Mouse (Mus musculus) forebrain, embryonic 14.5 days (tissue): ENCODE measurements around the gene Rpl11. TPM values are rescaled to one million over a fixed set of nuclear protein-coding genes. Genes with fewer than 3 reads are reported as not detected.

Source experiments
- ATAC-seq: fragments of 200-750 bp; cut with Nextera tagmentation; 2 replicates; pipeline ENCODE4 v1.8.0; 2017; ENCODE audit warnings: mild to moderate bottlenecking, moderate library complexity
- DNase-seq: peaks from one replicate; pipeline ENCODE4 v3.0.0-alpha.2; 2015; ENCODE audit warnings: low spot score
- H3K27ac ChIP-seq: fragments of 300-500 bp; sonication (generic); 2 replicates; pipeline ENCODE4 v1.5.1; 2014; ENCODE audit warnings: low read depth, mild to moderate bottlenecking, control low read depth, low read length, moderate library complexity
- H3K27me3 ChIP-seq: fragments of 300-500 bp; sonication (generic); replicated peaks from 2 replicates; pipeline ENCODE4 v1.6.1; 2014; ENCODE audit warnings: low read length, control low read depth, mixed read lengths; ENCODE audit not compliant: control insufficient read depth, insufficient read depth
- H3K36me3 ChIP-seq: fragments of 300-500 bp; sonication (generic); 2 replicates; pipeline ENCODE4 v1.6.1; 2014; ENCODE audit warnings: low read length, control low read depth; ENCODE audit not compliant: control insufficient read depth, insufficient read depth
- H3K4me1 ChIP-seq: fragments of 300-500 bp; sonication (generic); 2 replicates; pipeline ENCODE4 v1.6.1; 2014; ENCODE audit warnings: antibody characterized with exemption, low read length, control low read depth; ENCODE audit not compliant: control insufficient read depth, insufficient read depth
- H3K4me2 ChIP-seq: fragments of 300-500 bp; sonication (generic); 2 replicates; pipeline ENCODE4 v1.6.1; 2014; ENCODE audit warnings: mild to moderate bottlenecking, control low read depth, low read length
- H3K4me3 ChIP-seq: fragments of 300-500 bp; sonication (generic); 2 replicates; pipeline ENCODE4 v1.5.1; 2014; ENCODE audit warnings: low read depth, low read length, control low read depth
- H3K9ac ChIP-seq: fragments of 300-500 bp; sonication (generic); 2 replicates; pipeline ENCODE4 v1.6.1; 2014; ENCODE audit warnings: mild to moderate bottlenecking, low read length, control low read depth, moderate library complexity
- H3K9me3 ChIP-seq: fragments of 300-500 bp; sonication (generic); replicated peaks from 2 replicates; pipeline ENCODE4 v1.6.1; 2016; ENCODE audit warnings: low read length, control low read depth, mixed read lengths; ENCODE audit not compliant: control insufficient read depth
- WGBS: fragments of 180-500 bp; shearing (Covaris S2); extraction: QIAGEN DNeasy Blood & Tissue Kit; methylation state at CpG from one replicate; pipeline ENCODE4 v1.1.7; 2014; 5-methylcytosine and 5-hydroxymethylcytosine counted together
- polyA plus RNA-seq: library from polyadenylated mRNA; unstranded; fragments of >200 nt; fragmentation: Nextera tagmentation; extraction: Ambion mirVana; gene quantifications from 2 replicates; pipeline ENCODE4 v1.2.1, GENCODE M21; 2014

Gene Rpl11
- polyA plus RNA-seq, 1 experiment from 2014 or later, result 459 TPM

DNA sequence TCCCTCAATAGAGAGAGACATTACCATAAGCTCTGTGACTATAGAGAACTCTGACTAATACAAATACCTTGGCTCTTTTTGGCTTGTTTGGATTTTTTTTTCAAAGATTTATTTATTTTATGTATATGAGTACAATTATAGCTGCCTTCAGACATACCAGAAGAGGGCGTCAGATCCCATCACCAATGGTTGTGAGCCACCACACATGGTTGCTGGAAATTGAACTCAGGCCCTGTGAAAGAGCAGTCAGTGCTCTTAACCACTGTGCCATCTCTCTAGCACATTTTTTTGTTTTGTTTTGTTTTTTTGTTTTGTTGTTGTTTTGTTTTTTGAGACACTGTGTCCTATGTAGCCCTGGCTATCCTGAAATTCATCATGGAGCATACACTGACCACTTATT, 27.9 kb downstream of the Rpl11 start:
- H3K4me2 ChIP-seq, result no peak overlapping the region
- no peaks in the 10 kb centered on the region for H3K27me3 ChIP-seq
- no peak overlapping the region for H3K27ac ChIP-seq
- WGBS, result 81% methylated on average over 1 of the region's 1 CpGs
- H3K9me3 ChIP-seq, result no peaks in the 10 kb centered on the region
- peaks cover 2% of the 10 kb centered on the region for H3K4me1 ChIP-seq
- no peak overlapping the region for H3K4me3 ChIP-seq
- no peak for ATAC-seq
- no peak for DNase-seq
- no peak overlapping the region for H3K9ac ChIP-seq
- H3K36me3 ChIP-seq, result no peaks in the 10 kb centered on the region

GRCm38 (mm10) chr4:136022924-136023323, 30.3 kb downstream of the Rpl11 start:
- Histone ChIP-seq H3K36me3 (no peaks in the 10 kb centered on the region), H3K27ac (no peak overlapping the region), H3K4me1 (peaks cover 4% of the 10 kb centered on the region), H3K4me3 (no peak overlapping the region), H3K27me3 (no peaks in the 10 kb centered on the region), H3K9ac (no peak overlapping the region), H3K4me2 (no peak overlapping the region), H3K9me3 (no peaks in the 10 kb centered on the region)
- DNase-seq (no peak), ATAC-seq (no peak)
- 91% methylated on average over 9 of the region's 9 CpGs for WGBS

- H3K36me3 ChIP-seq, result no peaks in the 10 kb centered on the region
- peak within 1 kb of the TSS; percentile 74 for H3K4me2 ChIP-seq
- no peaks in the 10 kb centered on the region for H3K9me3 ChIP-seq
- H3K9ac ChIP-seq, result peak within 1 kb of the TSS; percentile 97
- ATAC-seq, result peak; percentile 99
- H3K27me3 ChIP-seq, result no peaks in the 10 kb centered on the region
- H3K4me1 ChIP-seq, result peaks cover 4% of the 10 kb centered on the region
- WGBS, result under 1% methylated on average over 48 of the region's 48 CpGs
- DNase-seq, result peak; percentile 99
- peak within 1 kb of the TSS; percentile 81 for H3K27ac ChIP-seq
- peak within 1 kb of the TSS; percentile 96 for H3K4me3 ChIP-seq
Measured at GRCm38 (mm10) chr4:136021549-136022047, 31.6 kb downstream of the Rpl11 start, which contains the start of gene Eloa. Gene Eloa, minus strand, starts transcription at chr4:136021763.

- no peaks in the 10 kb centered on the region for H3K27me3 ChIP-seq
- ATAC-seq, result peak; percentile 63; the same call in 1 of the 2 replicates
Measured at GRCm38 (mm10) chr4:136020743-136021548, 32.3 kb downstream of the Rpl11 start.

GRCm38 (mm10) chr4:136016059-136016602, 37.1 kb downstream of the Rpl11 start:
- no peaks in the 10 kb centered on the region for H3K9me3 ChIP-seq
- peaks cover 4% of the 10 kb centered on the region for H3K4me1 ChIP-seq
- no peak overlapping the region for H3K4me3 ChIP-seq
- no peak overlapping the region for H3K9ac ChIP-seq
- DNase-seq (no peak), ATAC-seq (no peak)
- 88% methylated on average over 3 of the region's 3 CpGs for WGBS
- H3K4me2 ChIP-seq, result no peak overlapping the region
- H3K36me3 ChIP-seq, result peaks cover 29% of the 10 kb centered on the region
- no peaks in the 10 kb centered on the region for H3K27me3 ChIP-seq
- no peak overlapping the region for H3K27ac ChIP-seq

More at GRCm38 (mm10) chr4:136020743-136021548, 32.3 kb downstream of the Rpl11 start:
- Histone ChIP-seq H3K4me1 (peaks cover 4% of the 10 kb centered on the region), H3K4me2 (peak overlapping the region; percentile 74), H3K9ac (peak overlapping the region; percentile 97), H3K9me3 (no peaks in the 10 kb centered on the region), H3K36me3 (no peaks in the 10 kb centered on the region), H3K4me3 (peak overlapping the region; percentile 96), H3K27ac (peak overlapping the region; percentile 81)
- DNase-seq, result peak; percentile 10
- 2% methylated on average over 36 of the region's 62 CpGs for WGBS

- Histone ChIP-seq H3K4me2 (no peak overlapping the region), H3K36me3 (peaks cover 79% of the 10 kb centered on the region), H3K9ac (no peak overlapping the region), H3K9me3 (no peaks in the 10 kb centered on the region), H3K27ac (no peak overlapping the region), H3K4me1 (no peaks in the 10 kb centered on the region), H3K4me3 (no peak overlapping the region), H3K27me3 (no peaks in the 10 kb centered on the region)
- ATAC-seq (no peak), DNase-seq (no peak)
- 93% methylated on average over 4 of the region's 4 CpGs for WGBS
Measured at GRCm38 (mm10) chr4:136010586-136010985, 42.6 kb downstream of the Rpl11 start.

- Histone ChIP-seq H3K27me3 (no peaks in the 10 kb centered on the region), H3K9ac (no peak overlapping the region), H3K36me3 (peaks cover 91% of the 10 kb centered on the region), H3K4me1 (no peaks in the 10 kb centered on the region), H3K27ac (no peak overlapping the region), H3K4me2 (no peak overlapping the region), H3K9me3 (no peaks in the 10 kb centered on the region), H3K4me3 (no peak overlapping the region)
- no peak for ATAC-seq
- DNase-seq, result no peak
- 95% methylated on average over 8 of the region's 8 CpGs for WGBS
Measured at GRCm38 (mm10) chr4:136008782-136009447, 44.3 kb downstream of the Rpl11 start.

DNA sequence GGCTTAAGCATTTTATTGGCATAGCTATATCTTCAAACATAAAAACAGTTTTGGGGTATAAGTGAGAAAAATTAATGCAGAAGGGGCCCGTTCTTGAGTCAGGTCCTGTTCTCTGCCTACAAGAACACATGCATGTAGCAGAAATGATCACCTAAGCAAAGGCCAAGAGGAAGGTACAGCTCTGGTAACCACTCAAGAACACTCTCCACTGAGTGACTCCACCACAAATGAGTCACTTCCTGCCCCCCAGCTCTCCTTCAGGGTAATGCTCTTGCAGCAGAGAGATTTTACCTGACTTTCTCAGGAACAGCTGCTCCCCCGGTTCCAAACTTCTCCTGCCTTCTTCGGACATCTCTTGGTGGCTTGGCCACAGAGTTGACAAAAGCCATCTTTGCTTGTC, 46.4 kb downstream of the Rpl11 start:
- Histone ChIP-seq H3K27ac (no peak overlapping the region), H3K4me3 (no peak overlapping the region), H3K4me1 (no peaks in the 10 kb centered on the region), H3K9me3 (no peaks in the 10 kb centered on the region), H3K4me2 (no peak overlapping the region), H3K27me3 (no peaks in the 10 kb centered on the region), H3K9ac (no peak overlapping the region), H3K36me3 (peaks cover 90% of the 10 kb centered on the region)
- 96% methylated on average over 3 of the region's 3 CpGs for WGBS
- no peak for DNase-seq
- no peak for ATAC-seq
